Mouse (Mus musculus) CD4-positive, CD25-positive, alpha-beta regulatory T cell, adult 2 months (primary cell): ENCODE results near the gene Hoxa10.

Experiments
- DNase-seq: peaks from one replicate; pipeline ENCODE4 v3.0.0-alpha.2; 2012; ENCODE audit warnings: low read depth, low spot score

Gene Hoxa10

GRCm38 (mm10) chr6:52205638-52206621 lies 34.7 kb downstream of the Hoxa10 start:
- DNase-seq: no peak

GRCm38 (mm10) chr6:52205221-52205620 lies 35.4 kb downstream of the Hoxa10 start:
- DNase-seq: no peak

- DNase-seq: no peak
Observed at GRCm38 (mm10) chr6:52204050-52204752, 36.5 kb downstream of the Hoxa10 start, which contains the start of gene Hoxa5. Gene Hoxa5, minus strand, starts transcription at chr6:52204587.

GRCm38 (mm10) chr6:52203371-52204049 lies 37.1 kb downstream of the Hoxa10 start:
- DNase-seq: no peak

- no peak for DNase-seq
Observed at GRCm38 (mm10) chr6:52203121-52203370, 37.6 kb downstream of the Hoxa10 start.

- DNase-seq: no peak
Observed at GRCm38 (mm10) chr6:52202362-52203120, 38.1 kb downstream of the Hoxa10 start.

- no peak for DNase-seq
Observed at GRCm38 (mm10) chr6:52201269-52201668, 39.4 kb downstream of the Hoxa10 start.

GRCm38 (mm10) chr6:52200751-52201250 lies 39.9 kb downstream of the Hoxa10 start:
- DNase-seq: no peak

GRCm38 (mm10) chr6:52200073-52200750 lies 40.4 kb downstream of the Hoxa10 start:
- DNase-seq: no peak

GRCm38 (mm10) chr6:52197271-52197670 lies 43.4 kb downstream of the Hoxa10 start:
- no peak for DNase-seq

GRCm38 (mm10) chr6:52196811-52197210 lies 43.8 kb downstream of the Hoxa10 start:
- no peak for DNase-seq

- no peak for DNase-seq
Observed at GRCm38 (mm10) chr6:52194690-52195089, 46.0 kb downstream of the Hoxa10 start.

- DNase-seq: peak; percentile 91
Observed at GRCm38 (mm10) chr6:52191860-52192550, 48.6 kb downstream of the Hoxa10 start.

GRCm38 (mm10) chr6:52190906-52191810 lies 49.5 kb downstream of the Hoxa10 start, which contains the start of gene Hoxa4:
Gene Hoxa4, minus strand, starts transcription at chr6:52191753.
- no peak for DNase-seq

- no peak for DNase-seq
Observed at GRCm38 (mm10) chr6:52190410-52190809, 50.2 kb downstream of the Hoxa10 start.

- DNase-seq: no peak
Observed at GRCm38 (mm10) chr6:52189909-52190308, 50.7 kb downstream of the Hoxa10 start.

- no peak for DNase-seq
Observed at GRCm38 (mm10) chr6:52189172-52189591, 51.5 kb downstream of the Hoxa10 start.

GRCm38 (mm10) chr6:52186500-52186899 lies 54.2 kb downstream of the Hoxa10 start:
- DNase-seq: no peak

GRCm38 (mm10) chr6:52185834-52186233 lies 54.8 kb downstream of the Hoxa10 start:
- DNase-seq: no peak
